Mouse (Mus musculus): Measurements from ENCODE around the gene Cd59a. TPM values are rescaled to one million over a fixed set of nuclear protein-coding genes. Genes with fewer than 3 reads are reported as not detected.
"Not testable (repeated sequence)": the region's sequence is repeated elsewhere in the genome, so short reads cannot be mapped to it uniquely, and the experiment has no call there.

The Cd59a gene
- polyA plus RNA-seq (2014; fragmentation: Nextera tagmentation; extraction: Ambion mirVana), result 21.3 and 27.3 TPM in 2 replicates

DNA sequence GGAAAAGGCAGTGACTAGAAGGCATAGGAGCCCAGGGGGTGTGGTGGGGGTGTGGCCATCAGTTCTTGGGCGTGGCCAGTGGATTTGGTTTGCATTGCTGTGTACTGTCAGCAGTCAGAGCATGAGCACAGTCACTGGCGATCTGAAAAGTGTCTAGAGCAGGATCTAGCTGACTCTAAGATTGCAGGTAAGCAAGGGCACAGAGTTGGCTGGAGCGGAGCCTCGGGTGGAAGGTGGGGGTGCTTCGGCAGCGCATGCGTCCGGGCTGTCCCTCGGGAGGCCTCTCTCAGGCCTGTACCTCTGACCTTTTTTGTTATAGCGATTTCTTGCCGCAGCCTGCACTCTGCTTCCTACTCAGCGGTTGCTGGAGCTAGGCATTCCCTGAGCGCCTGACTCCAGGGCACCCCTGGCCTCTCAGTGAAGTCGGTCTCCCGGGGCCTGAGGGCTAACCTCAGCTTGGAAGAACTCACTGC, at the start of gene Cd59a:
Gene Cd59a (plus strand): TSS at position 61 of the 473 bp plus-strand sequence.
- DNase-seq (ENCODE audit: low spot score) (peak; percentile 89), ATAC-seq (replicated peaks; ENCODE audit: insufficient number of reproducible peaks, low FRiP score, low TSS enrichment, low read depth) (peak; percentile 95)
- Histone ChIP-seq H3K27ac (replicated peaks; ENCODE audit: low read depth, low read length) (peak within 1 kb of the TSS; percentile 38), H3K4me3 (ENCODE audit: low read depth, low read length) (peak within 1 kb of the TSS; percentile 29), H3K4me1 (ENCODE audit: control insufficient read depth, insufficient read depth, low read length) (no peaks in the 10 kb centered on the region), H3K9me3 (replicated peaks; ENCODE audit: control insufficient read depth, low read length) (no peaks in the 10 kb centered on the region), H3K27me3 (ENCODE audit: control insufficient read depth, insufficient read depth, low read length) (no peaks in the 10 kb centered on the region), H3K36me3 (replicated peaks; ENCODE audit: control insufficient read depth, insufficient read depth, low read depth, low read length) (no peaks in the 10 kb centered on the region), H3K4me2 (ENCODE audit: low read depth, low read length) (peak within 1 kb of the TSS; percentile 59), H3K9ac (replicated peaks; ENCODE audit: low read length) (peak within 1 kb of the TSS; percentile 25)
- 6% methylated on average over 15 of the region's 15 CpGs for WGBS

- Histone ChIP-seq H3K4me1 (ENCODE audit: control insufficient read depth, insufficient read depth, low read length) (no peaks in the 10 kb centered on the region), H3K9me3 (replicated peaks; ENCODE audit: control insufficient read depth, low read length) (no peaks in the 10 kb centered on the region), H3K9ac (replicated peaks; ENCODE audit: low read length) (no peak overlapping the region), H3K4me3 (ENCODE audit: low read depth, low read length) (no peak overlapping the region), H3K27ac (replicated peaks; ENCODE audit: low read depth, low read length) (no peak overlapping the region), H3K36me3 (replicated peaks; ENCODE audit: control insufficient read depth, insufficient read depth, low read depth, low read length) (peaks cover 4% of the 10 kb centered on the region; the same call in 1 of the 2 replicates), H3K4me2 (ENCODE audit: low read depth, low read length) (no peak overlapping the region), H3K27me3 (ENCODE audit: control insufficient read depth, insufficient read depth, low read length) (no peaks in the 10 kb centered on the region)
- DNase-seq (ENCODE audit: low spot score) (no peak), ATAC-seq (replicated peaks; ENCODE audit: insufficient number of reproducible peaks, low FRiP score, low TSS enrichment, low read depth) (no peak)
- 89% methylated on average over 1 of the region's 1 CpGs for WGBS
Measured at GRCm38 (mm10) chr2:104058381-104058780, 37.2 kb upstream of the Cd59a start.

- 91% methylated on average over 4 of the region's 4 CpGs for WGBS
- ATAC-seq (replicated peaks; ENCODE audit: insufficient number of reproducible peaks, low FRiP score, low TSS enrichment, low read depth) (no peak), DNase-seq (ENCODE audit: low spot score) (no peak)
- no peaks in the 10 kb centered on the region for H3K27me3 ChIP-seq (ENCODE audit: control insufficient read depth, insufficient read depth, low read length)
- peaks cover 4% of the 10 kb centered on the region; the same call in 1 of the 2 replicates for H3K36me3 ChIP-seq (replicated peaks; ENCODE audit: control insufficient read depth, insufficient read depth, low read depth, low read length)
- H3K4me3 ChIP-seq (ENCODE audit: low read depth, low read length), result no peak overlapping the region
- no peak overlapping the region for H3K9ac ChIP-seq (replicated peaks; ENCODE audit: low read length)
- no peak overlapping the region for H3K4me2 ChIP-seq (ENCODE audit: low read depth, low read length)
- H3K4me1 ChIP-seq (ENCODE audit: control insufficient read depth, insufficient read depth, low read length), result no peaks in the 10 kb centered on the region
- no peaks in the 10 kb centered on the region for H3K9me3 ChIP-seq (replicated peaks; ENCODE audit: control insufficient read depth, low read length)
- no peak overlapping the region for H3K27ac ChIP-seq (replicated peaks; ENCODE audit: low read depth, low read length)
Measured at GRCm38 (mm10) chr2:104058954-104059353, 36.6 kb upstream of the Cd59a start.

DNA sequence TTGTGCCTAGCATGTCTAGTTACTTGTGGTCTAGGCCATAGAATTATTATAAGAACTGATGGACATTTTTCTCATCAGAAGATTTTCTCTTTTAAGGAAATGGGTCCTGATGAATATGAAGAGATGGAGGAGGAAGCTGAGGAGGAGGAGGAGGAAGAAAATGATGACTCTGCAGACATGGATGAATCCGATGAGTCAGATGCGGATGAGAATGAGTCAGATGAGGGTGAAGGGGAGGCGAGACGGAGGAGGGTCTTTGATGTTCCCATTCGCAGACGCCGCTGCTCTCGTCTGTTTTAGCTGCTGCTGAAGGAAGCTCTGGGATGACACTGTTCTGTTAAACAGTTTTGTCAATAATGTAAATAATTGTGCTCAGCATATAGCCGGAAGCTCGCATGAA, 35.8 kb upstream of the Cd59a start:
- Histone ChIP-seq H3K4me1 (ENCODE audit: control insufficient read depth, insufficient read depth, low read length) (no peaks in the 10 kb centered on the region), H3K27me3 (ENCODE audit: control insufficient read depth, insufficient read depth, low read length) (no peaks in the 10 kb centered on the region), H3K9me3 (replicated peaks; ENCODE audit: control insufficient read depth, low read length) (no peaks in the 10 kb centered on the region), H3K4me3 (ENCODE audit: low read depth, low read length) (no peak overlapping the region), H3K9ac (replicated peaks; ENCODE audit: low read length) (no peak overlapping the region), H3K36me3 (replicated peaks; ENCODE audit: control insufficient read depth, insufficient read depth, low read depth, low read length) (peaks cover 4% of the 10 kb centered on the region; the same call in 1 of the 2 replicates), H3K4me2 (ENCODE audit: low read depth, low read length) (no peak overlapping the region), H3K27ac (replicated peaks; ENCODE audit: low read depth, low read length) (no peak overlapping the region)
- 60% methylated on average over 10 of the region's 10 CpGs for WGBS
- DNase-seq (ENCODE audit: low spot score) (no peak), ATAC-seq (replicated peaks; ENCODE audit: insufficient number of reproducible peaks, low FRiP score, low TSS enrichment, low read depth) (no peak)

DNA sequence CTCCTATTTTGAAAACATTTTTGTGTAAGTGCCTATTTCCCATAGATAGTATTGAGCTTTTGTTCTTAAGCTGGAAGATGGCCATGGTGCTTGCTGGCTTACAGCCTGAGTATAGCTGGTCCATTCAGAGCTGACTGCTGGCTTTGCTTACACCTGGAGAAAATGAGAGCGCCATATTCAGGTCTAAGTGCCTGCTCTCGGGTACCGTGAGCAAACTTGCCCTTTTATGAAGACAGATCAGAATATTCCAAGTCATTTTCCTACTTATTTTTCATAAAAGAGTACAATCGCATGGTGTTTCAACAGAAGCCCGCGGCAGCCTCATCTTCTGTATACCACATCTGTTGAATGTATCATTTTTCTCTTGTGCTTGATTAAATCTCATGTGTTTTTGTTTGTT, 34.6 kb upstream of the Cd59a start:
- Histone ChIP-seq H3K36me3 (replicated peaks; ENCODE audit: control insufficient read depth, insufficient read depth, low read depth, low read length) (no peaks in the 10 kb centered on the region), H3K4me3 (ENCODE audit: low read depth, low read length) (no peak overlapping the region), H3K27ac (replicated peaks; ENCODE audit: low read depth, low read length) (no peak overlapping the region), H3K9me3 (replicated peaks; ENCODE audit: control insufficient read depth, low read length) (no peaks in the 10 kb centered on the region), H3K4me2 (ENCODE audit: low read depth, low read length) (no peak overlapping the region), H3K27me3 (ENCODE audit: control insufficient read depth, insufficient read depth, low read length) (no peaks in the 10 kb centered on the region), H3K4me1 (ENCODE audit: control insufficient read depth, insufficient read depth, low read length) (no peaks in the 10 kb centered on the region), H3K9ac (replicated peaks; ENCODE audit: low read length) (no peak overlapping the region)
- ATAC-seq (replicated peaks; ENCODE audit: insufficient number of reproducible peaks, low FRiP score, low TSS enrichment, low read depth) (no peak), DNase-seq (ENCODE audit: low spot score) (no peak)
- 98% methylated on average over 6 of the region's 6 CpGs for WGBS

DNA sequence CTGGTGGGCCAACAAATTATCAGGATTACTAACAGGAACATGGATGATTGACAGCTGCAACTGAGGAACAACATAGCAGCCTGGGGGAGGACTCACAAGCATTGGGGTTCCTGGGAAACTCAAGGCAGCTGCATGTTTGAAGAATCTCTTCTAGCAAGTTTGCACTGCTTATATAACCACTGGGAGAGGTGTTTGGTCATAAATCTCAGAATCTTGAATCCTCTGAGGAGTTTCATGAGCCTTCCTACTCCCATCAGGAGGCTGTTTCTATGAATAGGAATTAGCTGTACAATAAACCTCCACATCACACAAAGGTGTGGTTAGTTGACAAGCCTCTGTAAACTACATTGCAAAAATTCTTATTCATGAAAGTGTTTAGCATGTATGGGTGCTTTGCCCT, 32.9 kb upstream of the Cd59a start:
- Histone ChIP-seq H3K4me1 (ENCODE audit: control insufficient read depth, insufficient read depth, low read length) (no peaks in the 10 kb centered on the region), H3K27me3 (ENCODE audit: control insufficient read depth, insufficient read depth, low read length) (no peaks in the 10 kb centered on the region)
- no peak for DNase-seq (ENCODE audit: low spot score)

DNA sequence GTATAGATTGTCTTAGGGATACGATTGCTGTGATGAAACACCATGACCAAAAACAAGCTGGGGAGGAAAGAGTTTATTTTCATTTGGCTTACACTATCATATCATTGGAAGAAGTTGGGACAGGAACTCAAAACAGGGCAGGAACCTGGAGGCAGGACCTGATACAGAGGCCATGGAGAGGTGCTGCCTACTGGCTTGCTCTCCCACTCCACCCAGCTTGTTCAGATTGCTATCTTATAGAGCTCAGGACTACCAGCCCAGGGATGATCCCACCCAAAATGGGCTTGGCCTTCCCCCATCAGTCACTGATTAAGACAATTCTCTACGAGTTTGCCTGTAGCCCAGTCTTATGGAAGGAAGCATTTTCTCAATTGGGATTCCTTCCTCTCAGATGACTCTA, 31.4 kb upstream of the Cd59a start:
- ATAC-seq (replicated peaks; ENCODE audit: insufficient number of reproducible peaks, low FRiP score, low TSS enrichment, low read depth) (no peak), DNase-seq (ENCODE audit: low spot score) (no peak)
- no peak overlapping the region for H3K9ac ChIP-seq (replicated peaks; ENCODE audit: low read length)
- no peak overlapping the region for H3K27ac ChIP-seq (replicated peaks; ENCODE audit: low read depth, low read length)
- H3K27me3 ChIP-seq (ENCODE audit: control insufficient read depth, insufficient read depth, low read length), result no peaks in the 10 kb centered on the region
- no peak overlapping the region for H3K4me3 ChIP-seq (ENCODE audit: low read depth, low read length)
- no peaks in the 10 kb centered on the region for H3K36me3 ChIP-seq (replicated peaks; ENCODE audit: control insufficient read depth, insufficient read depth, low read depth, low read length)
- no peaks in the 10 kb centered on the region for H3K9me3 ChIP-seq (replicated peaks; ENCODE audit: control insufficient read depth, low read length)
- H3K4me2 ChIP-seq (ENCODE audit: low read depth, low read length), result no peak overlapping the region
- no peaks in the 10 kb centered on the region for H3K4me1 ChIP-seq (ENCODE audit: control insufficient read depth, insufficient read depth, low read length)
- WGBS, result 76% methylated on average over 2 of the region's 2 CpGs

More for the DNA sequence above, 32.9 kb upstream of the Cd59a start:
- ATAC-seq (replicated peaks; ENCODE audit: insufficient number of reproducible peaks, low FRiP score, low TSS enrichment, low read depth), result no peak
- no peaks in the 10 kb centered on the region for H3K36me3 ChIP-seq (replicated peaks; ENCODE audit: control insufficient read depth, insufficient read depth, low read depth, low read length)
- no peak overlapping the region for H3K27ac ChIP-seq (replicated peaks; ENCODE audit: low read depth, low read length)
- no peaks in the 10 kb centered on the region for H3K9me3 ChIP-seq (replicated peaks; ENCODE audit: control insufficient read depth, low read length)
- no peak overlapping the region for H3K4me3 ChIP-seq (ENCODE audit: low read depth, low read length)
- no peak overlapping the region for H3K4me2 ChIP-seq (ENCODE audit: low read depth, low read length)
- no peak overlapping the region for H3K9ac ChIP-seq (replicated peaks; ENCODE audit: low read length)

DNA sequence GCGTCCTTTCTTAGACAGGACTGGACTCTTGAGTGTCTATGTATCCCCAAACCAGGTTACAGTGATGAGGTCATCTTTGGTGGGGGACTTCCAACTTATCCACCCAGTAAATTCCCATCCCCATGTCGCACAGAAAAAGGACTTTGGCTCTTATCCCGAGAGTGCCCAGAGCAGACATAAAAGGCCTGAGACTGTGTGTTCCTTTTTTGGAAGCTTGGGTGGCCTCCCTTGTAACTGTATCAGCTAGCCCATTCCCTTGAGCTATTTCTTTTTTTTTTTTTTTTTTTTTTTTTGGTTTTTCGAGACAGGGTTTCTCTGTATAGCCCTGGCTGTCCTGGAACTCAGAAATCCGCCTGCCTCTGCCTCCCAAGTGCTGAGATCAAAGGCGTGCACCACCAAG, 30.1 kb upstream of the Cd59a start, which contains the start of gene Gm10912:
Gene Gm10912 (plus strand): TSS at position 301 of the 400 bp plus-strand sequence.
- H3K27me3 ChIP-seq (ENCODE audit: control insufficient read depth, insufficient read depth, low read length); H3K4me3 ChIP-seq (ENCODE audit: low read depth, low read length); H3K27ac ChIP-seq (replicated peaks; ENCODE audit: low read depth, low read length); H3K4me1 ChIP-seq (ENCODE audit: control insufficient read depth, insufficient read depth, low read length); H3K4me2 ChIP-seq (ENCODE audit: low read depth, low read length); H3K9ac ChIP-seq (replicated peaks; ENCODE audit: low read length); H3K36me3 ChIP-seq (replicated peaks; ENCODE audit: control insufficient read depth, insufficient read depth, low read depth, low read length); H3K9me3 ChIP-seq (replicated peaks; ENCODE audit: control insufficient read depth, low read length); ATAC-seq (replicated peaks; ENCODE audit: insufficient number of reproducible peaks, low FRiP score, low TSS enrichment, low read depth); DNase-seq (ENCODE audit: low spot score): not testable (repeated sequence)
- WGBS, result 86% methylated on average over 6 of the region's 6 CpGs

All from embryonic facial prominence, embryonic 11.5 days (tissue).